Mouse (Mus musculus): ENCODE data around the gene Heatr5b. TPM values are rescaled to one million over a fixed set of nuclear protein-coding genes. Genes with fewer than 3 reads are reported as not detected.

Gene Heatr5b
- polyA plus RNA-seq, 1 experiment = 41.0 TPM

DNA sequence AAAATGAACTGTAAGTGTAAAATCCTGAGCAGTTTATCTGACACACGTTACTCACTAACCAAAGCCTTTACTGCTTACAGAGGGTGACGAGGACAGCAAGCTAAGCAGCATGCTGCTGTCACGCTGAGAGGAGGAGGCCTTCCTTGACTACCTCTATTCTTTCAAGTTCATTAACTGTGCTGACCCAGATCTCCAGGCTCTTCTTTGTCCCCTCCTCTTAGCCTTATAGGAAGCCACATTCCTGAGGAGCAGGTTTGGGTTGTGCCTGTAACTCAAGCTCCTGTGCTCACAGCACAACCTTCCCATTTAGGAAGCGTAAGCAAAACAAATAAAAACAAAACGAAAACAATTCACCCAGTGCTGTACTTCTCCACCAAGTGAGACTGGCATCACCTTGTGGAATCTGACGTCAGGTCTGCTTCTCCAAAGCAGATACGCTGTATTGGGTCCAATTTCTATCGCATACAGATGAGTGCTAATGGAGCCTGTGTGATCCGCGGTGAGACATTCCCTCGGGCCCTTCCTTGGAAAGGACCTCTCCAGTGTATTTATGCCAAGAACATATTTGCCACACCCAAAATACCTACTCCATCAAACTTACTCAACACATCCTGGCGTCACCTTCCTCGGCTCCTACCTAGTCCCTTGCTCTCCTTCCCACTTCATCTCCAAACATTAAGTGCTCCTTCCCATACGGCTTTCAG is 108.3 kb downstream of the Heatr5b start:
- no peak for TF ChIP-seq POLR2A (IDR thresholded peaks at IDR 0.05; ENCODE audit: borderline replicate concordance, extremely low read depth, insufficient read depth, insufficient read length, poor library complexity, severe bottlenecking)
- no peak for TF ChIP-seq CTCF (IDR thresholded peaks at IDR 0.05; ENCODE audit: borderline replicate concordance, extremely low read depth, insufficient read depth, insufficient read length)
- DNase-seq (ENCODE audit: low read depth) = no peak

- TF ChIP-seq CTCF (IDR thresholded peaks at IDR 0.05; ENCODE audit: borderline replicate concordance, extremely low read depth, insufficient read depth, insufficient read length) = no peak
- no peak for DNase-seq (ENCODE audit: low read depth)
These were observed 110.6 kb downstream of the Heatr5b start for GRCm38 (mm10) chr17:78724461-78725055.

GRCm38 (mm10) chr17:78721690-78722089 is 113.5 kb downstream of the Heatr5b start:
- no peak for TF ChIP-seq POLR2A (IDR thresholded peaks at IDR 0.05; ENCODE audit: borderline replicate concordance, extremely low read depth, insufficient read depth, insufficient read length, poor library complexity, severe bottlenecking)
- DNase-seq (ENCODE audit: low read depth) = no peak

GRCm38 (mm10) chr17:78719086-78719485 is 116.1 kb downstream of the Heatr5b start:
- DNase-seq (ENCODE audit: low read depth) = no peak
- TF ChIP-seq POLR2A (IDR thresholded peaks at IDR 0.05; ENCODE audit: borderline replicate concordance, extremely low read depth, insufficient read depth, insufficient read length, poor library complexity, severe bottlenecking) (no peak), CTCF (IDR thresholded peaks at IDR 0.05; ENCODE audit: borderline replicate concordance, extremely low read depth, insufficient read depth, insufficient read length) (no peak)

- TF ChIP-seq POLR2A (IDR thresholded peaks at IDR 0.05; ENCODE audit: borderline replicate concordance, extremely low read depth, insufficient read depth, insufficient read length, poor library complexity, severe bottlenecking) = no peak
- TF ChIP-seq CTCF (IDR thresholded peaks at IDR 0.05; ENCODE audit: borderline replicate concordance, extremely low read depth, insufficient read depth, insufficient read length) = no peak
- no peak for DNase-seq (ENCODE audit: low read depth)
These were observed 124.9 kb downstream of the Heatr5b start for GRCm38 (mm10) chr17:78710258-78710657.

- DNase-seq (ENCODE audit: low read depth) = no peak
- TF ChIP-seq CTCF (IDR thresholded peaks at IDR 0.05; ENCODE audit: borderline replicate concordance, extremely low read depth, insufficient read depth, insufficient read length) (no peak), POLR2A (IDR thresholded peaks at IDR 0.05; ENCODE audit: borderline replicate concordance, extremely low read depth, insufficient read depth, insufficient read length, poor library complexity, severe bottlenecking) (no peak)
These were observed 126.7 kb downstream of the Heatr5b start for GRCm38 (mm10) chr17:78708422-78708821.

DNA sequence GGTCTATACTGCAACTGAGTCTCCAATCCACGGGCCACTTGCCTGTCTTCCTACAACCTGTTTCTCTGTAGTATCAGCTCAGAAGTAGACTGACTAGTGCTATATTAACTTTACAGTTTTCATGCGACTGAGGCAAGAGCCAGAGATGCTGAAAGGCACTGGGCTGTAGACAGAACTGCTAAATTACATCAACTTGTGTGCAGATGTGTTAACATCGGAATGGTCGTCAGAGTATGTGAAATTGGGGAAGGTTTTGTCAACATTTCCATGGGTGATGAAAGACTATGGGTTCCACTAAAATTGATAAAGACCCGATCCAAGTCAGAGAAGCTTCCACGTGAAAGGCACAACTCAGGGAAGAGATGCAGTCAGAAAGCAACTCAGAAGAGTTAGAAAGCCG is 132.2 kb downstream of the Heatr5b start:
- TF ChIP-seq POLR2A (IDR thresholded peaks at IDR 0.05; ENCODE audit: borderline replicate concordance, extremely low read depth, insufficient read depth, insufficient read length, poor library complexity, severe bottlenecking) = no peak
- TF ChIP-seq CTCF (IDR thresholded peaks at IDR 0.05; ENCODE audit: borderline replicate concordance, extremely low read depth, insufficient read depth, insufficient read length) = no peak
- DNase-seq (ENCODE audit: low read depth) = no peak

Other genes starting within 250 kb of the Heatr5b start
- 9.4 and 12.5 TPM in 2 replicates for gene Strn, start 98.2 kb downstream of the Heatr5b start, polyA plus RNA-seq (2012; rRNA removed)
- gene Gpatch11, start 203 bp upstream of the Heatr5b start, polyA plus RNA-seq (2012; rRNA removed) = 23.3 and 24.0 TPM in 2 replicates
- gene Eif2ak2, start 47.2 kb upstream of the Heatr5b start, polyA plus RNA-seq (2012; rRNA removed) = 1.2 and 2.3 TPM in 2 replicates
- gene Sult6b1, start 71.6 kb upstream of the Heatr5b start, polyA plus RNA-seq (2012; rRNA removed) = 0.13 TPM in 1 of 2 replicates, not detected in the other
- 31.9 and 40.6 TPM in 2 replicates for gene Cebpzos, start 81.1 kb upstream of the Heatr5b start, polyA plus RNA-seq (2012; rRNA removed)
- gene Cebpz, start 101.7 kb upstream of the Heatr5b start, polyA plus RNA-seq (2012; rRNA removed) = 18.3 and 23.3 TPM in 2 replicates
- gene Ndufaf7, start 101.8 kb upstream of the Heatr5b start, polyA plus RNA-seq (2012; rRNA removed) = 29.0 and 30.0 TPM in 2 replicates
- gene Prkd3, start 185.5 kb upstream of the Heatr5b start, polyA plus RNA-seq (2012; rRNA removed) = 21.4 and 23.8 TPM in 2 replicates
- gene Qpct, start 216.5 kb upstream of the Heatr5b start, polyA plus RNA-seq (2012; rRNA removed) = 9.7 and 10.3 TPM in 2 replicates

Measured in brain, embryonic 14.5 days (tissue).